Mouse (Mus musculus) cerebellum, adult 11 months (tissue): ENCODE data around the gene Pop5.

Source experiments
- DNase-seq: peaks from one replicate; pipeline ENCODE4 v3.0.0; 2022

Gene Pop5

DNA sequence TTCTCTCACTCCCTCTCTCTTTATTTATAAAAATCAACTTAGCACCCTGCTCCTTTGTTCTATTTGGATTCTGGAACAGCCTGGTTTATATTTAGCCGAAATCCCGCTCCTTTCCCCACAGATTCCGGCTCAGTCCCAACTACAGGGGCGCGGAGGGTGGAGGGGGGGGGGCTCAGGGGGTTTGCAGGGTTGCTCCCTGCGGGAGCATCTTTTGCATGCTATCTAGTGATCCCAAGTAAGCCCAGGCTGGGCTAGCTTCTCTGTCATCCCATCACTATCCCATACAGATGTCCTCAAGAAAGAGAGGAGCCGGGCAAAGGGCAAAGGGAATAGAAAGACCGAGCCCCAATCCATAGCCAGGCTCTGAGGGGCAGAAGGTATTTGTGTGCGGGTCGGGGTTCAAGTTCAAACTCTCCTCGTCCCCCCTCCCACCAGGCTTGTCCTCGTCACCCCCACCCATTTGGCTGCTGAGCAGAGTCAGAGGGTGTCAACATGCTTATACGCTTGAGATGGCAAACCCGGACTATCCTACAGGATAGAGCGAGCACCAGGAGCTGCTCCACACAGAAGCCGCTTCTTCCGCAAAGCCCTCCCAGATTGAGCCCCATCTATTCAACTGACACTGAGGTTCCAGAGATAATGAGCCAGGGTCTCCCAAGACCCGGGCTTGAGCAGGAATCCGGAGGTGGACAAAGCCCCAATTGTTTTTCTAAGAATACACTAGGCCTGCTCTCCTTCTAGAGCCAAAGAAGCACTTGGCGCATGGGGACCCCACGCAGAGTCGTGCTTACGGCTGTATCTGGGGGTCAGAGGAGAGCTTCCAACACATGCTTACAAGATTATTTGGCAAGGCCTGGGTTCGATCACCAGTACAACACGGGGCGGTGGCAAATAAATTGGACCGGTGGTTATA, 20.1 kb upstream of the Pop5 start:
- DNase-seq = no peak

- no peak for DNase-seq
These were observed 17.6 kb upstream of the Pop5 start for GRCm38 (mm10) chr5:115217998-115218397.

- peak; percentile 51 for DNase-seq
These were observed 14.6 kb upstream of the Pop5 start for GRCm38 (mm10) chr5:115220931-115221640.

GRCm38 (mm10) chr5:115222485-115222884, 13.2 kb upstream of the Pop5 start:
- no peak for DNase-seq

DNA sequence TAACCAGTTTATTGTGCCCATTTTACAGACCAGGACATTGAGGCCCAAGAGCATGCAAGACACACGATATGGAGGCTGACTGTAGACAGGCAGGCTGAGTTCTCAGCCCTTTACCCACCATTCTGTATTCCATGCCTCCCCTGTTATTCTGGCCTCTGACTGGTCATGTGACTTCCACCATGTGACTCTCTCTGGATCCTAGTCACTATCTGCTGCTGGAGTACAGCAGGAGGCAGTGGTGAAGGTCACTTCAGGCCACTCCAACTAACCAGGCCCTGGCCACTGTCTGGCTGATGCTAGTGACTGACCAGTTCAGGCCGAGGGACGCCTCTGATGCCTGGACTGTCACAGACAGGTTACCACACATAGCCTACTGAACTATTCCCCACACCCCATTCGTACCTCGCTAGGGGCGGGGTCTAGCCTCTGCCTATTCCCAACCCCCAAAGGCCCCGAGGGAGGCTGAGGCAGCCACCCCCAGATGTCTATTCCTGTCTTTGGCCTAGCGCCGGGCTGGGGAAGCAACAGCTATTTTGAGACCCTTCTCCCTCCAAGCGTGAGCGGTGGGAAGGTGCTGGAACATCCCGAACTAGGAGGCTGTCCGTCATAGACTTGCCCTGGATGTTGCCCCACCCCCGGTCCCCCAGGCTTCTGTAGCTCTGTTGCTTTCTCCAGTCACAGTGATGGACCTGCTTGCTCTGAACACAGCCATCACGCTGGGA, 4.6 kb upstream of the Pop5 start:
- no peak for DNase-seq

GRCm38 (mm10) chr5:115231552-115232120, 4.0 kb upstream of the Pop5 start:
- DNase-seq = no peak

DNA sequence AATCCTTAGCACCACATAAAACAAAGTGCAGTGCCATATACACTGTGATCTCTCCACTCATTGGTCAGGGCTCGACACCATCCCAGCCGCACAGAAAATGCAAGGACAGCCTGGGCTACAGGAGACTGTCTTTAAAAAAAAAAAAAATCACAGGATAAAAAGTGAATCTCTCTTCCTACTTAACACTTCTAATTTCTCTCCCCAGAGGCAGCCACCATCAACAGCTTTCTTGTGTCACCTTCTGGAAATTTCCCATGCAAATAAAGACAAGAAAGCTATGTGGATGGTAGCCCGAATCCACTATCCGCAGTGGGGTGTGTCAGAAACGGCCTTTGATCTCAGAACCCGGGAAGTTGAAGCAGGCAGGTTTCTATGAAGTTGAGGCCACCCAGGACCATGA, 3.1 kb upstream of the Pop5 start:
- no peak for DNase-seq

- no peak for DNase-seq
These were observed 2.4 kb upstream of the Pop5 start for GRCm38 (mm10) chr5:115233031-115233780.

DNA sequence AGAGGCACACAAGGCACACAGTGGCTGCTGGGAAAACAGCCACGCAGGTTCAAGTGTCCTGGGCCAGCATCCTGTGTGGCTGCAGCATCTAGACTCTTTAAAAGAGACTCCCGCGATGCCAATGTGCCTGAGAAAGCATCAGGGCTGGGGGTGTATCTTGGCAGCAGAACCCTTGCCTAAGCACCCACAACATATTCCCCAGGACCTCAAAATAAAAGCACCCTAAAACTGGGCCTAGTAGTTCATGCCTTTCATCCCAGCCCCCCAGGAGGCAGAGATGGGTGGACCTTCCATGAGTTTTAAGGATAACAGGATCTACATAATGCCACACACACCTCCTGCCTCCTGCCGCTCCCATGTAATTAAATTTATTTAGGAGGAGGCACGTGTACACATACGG, 1.1 kb upstream of the Pop5 start:
- no peak for DNase-seq

- DNase-seq = peak; percentile 68
These were observed 289 bp upstream of the Pop5 start for GRCm38 (mm10) chr5:115235323-115235771.

GRCm38 (mm10) chr5:115237803-115238728, 2.4 kb downstream of the Pop5 start:
- peak; percentile 92 for DNase-seq

DNA sequence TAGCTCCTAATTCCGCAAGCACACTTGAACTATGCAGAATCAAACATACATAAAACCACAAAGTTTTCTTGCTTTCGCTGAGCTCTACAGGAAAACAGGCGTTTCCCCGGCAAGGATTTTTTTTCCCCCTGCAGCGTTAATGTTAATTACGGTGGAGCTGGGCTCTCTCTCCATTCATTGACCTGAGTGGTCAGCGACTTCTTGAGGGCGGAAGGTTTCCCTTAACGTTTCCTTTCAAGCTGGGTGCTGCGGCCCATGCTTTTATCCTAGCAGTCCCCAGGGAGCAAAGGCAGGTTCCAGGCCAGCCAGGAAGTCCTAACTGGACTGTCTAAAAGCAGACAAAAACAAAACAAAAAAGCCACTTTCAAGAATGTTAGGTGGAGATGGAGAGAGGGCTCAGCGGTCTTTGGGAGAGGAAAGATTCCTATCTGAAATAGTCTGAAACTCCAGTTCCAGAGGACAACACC, 3.1 kb downstream of the Pop5 start:
- no peak for DNase-seq

DNA sequence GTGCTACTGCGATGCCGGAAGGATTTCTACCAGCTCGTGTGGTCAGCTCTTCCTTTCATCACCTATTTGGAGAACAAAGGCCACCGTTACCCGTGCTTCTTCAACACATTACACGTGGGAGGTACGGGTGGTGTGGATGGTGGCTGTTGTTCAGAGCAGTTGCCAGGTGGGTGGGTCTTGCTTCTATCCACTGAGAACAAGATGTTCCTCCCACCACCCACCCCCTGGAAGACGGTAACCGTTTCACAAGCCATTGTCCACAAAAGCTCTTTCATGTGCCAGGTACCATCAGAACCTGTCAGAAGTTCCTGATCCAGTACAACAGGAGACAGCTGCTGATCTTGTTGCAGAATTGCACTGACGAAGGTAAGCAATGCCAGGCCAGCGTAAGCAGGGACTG, 4.6 kb downstream of the Pop5 start:
- no peak for DNase-seq

GRCm38 (mm10) chr5:115255472-115255871, 19.8 kb downstream of the Pop5 start:
- DNase-seq = no peak

DNA sequence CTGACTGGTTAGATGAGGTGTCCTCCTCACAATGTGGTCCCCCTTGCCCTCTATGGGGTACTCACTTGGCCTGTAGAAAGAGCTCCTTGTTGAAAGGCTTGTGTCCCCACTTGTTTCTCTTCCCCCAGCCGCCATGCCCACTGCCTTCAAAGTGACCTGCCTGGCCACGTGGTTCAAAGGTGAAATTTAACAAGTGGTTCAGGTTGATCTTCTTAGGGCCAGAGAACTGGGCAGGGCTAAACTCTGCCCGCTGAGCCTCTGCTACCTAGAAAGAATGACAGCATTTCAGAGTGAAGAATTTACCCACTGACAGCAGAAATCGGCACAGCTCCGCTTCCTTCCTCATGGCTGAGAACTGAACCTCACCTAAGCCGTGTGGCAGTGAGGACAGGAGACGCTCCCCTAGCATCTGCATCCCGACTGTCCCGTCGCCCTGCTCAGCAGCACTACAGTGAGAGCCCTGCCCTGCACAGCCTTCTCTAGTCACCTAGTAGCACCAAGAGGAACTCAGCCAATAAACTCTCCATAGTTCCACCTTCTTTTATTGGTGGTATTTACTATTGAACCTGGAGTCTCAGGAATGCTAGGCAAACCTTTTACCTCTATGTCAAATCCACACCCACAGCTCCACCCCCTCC, 21.4 kb downstream of the Pop5 start:
- DNase-seq = no peak

DNA sequence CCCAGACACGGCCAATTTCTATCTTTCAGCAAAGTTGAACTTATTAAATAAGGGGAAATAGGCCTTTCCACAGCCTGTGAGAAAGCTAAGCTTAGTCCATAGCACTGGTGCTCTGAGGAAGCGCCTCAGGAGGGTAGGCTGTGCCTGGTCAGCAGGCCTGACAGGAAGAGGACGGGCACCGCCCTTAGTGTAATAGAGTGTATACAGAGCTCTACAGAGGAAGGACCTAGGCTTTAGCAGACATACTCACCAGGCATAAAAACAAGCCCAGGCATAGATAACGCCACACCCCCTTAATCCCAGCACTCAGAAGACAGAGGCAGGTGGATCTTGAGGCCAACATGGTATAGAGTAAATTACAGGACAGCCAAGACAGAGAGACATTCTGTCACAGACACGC, 24.7 kb downstream of the Pop5 start:
- DNase-seq = no peak

DNA sequence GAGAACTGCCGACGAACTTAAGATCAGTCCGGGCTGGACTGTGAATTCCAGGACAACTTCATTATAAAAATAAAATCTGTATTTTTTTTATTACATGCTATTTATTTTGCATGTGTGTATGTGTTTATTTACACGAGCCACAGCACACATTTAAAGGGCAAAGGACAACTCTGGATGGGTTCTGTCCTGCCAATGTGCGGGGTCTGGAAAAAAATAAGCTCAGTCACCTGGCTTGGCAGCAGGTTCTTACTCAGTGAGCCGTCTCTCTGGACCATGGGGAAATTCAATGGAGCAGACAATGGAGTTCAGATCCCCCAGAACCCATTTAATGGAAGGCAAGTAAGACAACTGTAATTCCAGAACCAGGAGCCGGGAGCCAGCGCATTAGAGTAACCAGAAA, 25.5 kb downstream of the Pop5 start:
- no peak for DNase-seq

DNA sequence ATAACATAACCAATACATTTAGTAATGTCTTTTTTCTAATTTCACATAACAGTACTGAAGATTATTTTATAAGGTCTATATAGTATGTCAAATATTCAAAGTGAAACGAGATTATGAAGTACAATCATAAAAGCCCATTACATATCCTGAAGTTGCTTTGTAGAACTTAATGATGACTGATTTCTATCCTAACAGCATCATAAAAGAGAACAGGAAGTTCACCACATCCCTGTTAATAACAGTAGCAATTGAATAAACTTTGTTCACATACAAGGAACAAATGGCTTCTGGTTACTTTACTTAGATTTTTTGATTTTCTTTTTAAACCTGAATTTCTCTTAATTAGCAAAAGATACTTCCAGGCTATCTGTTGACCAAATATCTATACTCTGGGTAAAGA, 26.2 kb downstream of the Pop5 start:
- DNase-seq = no peak

- no peak for DNase-seq
These were observed 27.1 kb downstream of the Pop5 start for GRCm38 (mm10) chr5:115262502-115263291.

DNA sequence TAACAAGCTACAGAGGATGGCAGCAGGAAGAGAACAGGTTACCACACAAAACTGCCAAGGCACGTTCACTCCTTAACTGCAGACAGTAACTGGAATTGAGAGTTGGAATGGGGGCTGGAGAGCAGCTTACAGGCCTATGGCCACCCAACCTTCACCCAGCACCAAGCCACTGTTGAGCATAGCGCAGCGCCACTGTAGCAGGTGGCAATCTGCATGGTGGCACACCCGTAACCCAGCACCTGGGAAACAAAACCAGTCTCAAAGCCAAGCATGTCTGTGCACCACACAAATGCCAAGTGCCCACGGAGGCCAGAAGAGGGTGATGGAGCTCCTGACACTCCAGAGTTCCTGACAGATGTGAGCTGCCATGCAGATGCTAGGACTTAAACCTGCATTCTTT, 30.7 kb downstream of the Pop5 start:
- DNase-seq = no peak
